Mouse (Mus musculus): ENCODE measurements around the gene Aebp1.
"Not testable (repeated sequence)": the region's sequence is repeated elsewhere in the genome, so short reads cannot be mapped to it uniquely, and the experiment has no call there.

Gene Aebp1

DNA sequence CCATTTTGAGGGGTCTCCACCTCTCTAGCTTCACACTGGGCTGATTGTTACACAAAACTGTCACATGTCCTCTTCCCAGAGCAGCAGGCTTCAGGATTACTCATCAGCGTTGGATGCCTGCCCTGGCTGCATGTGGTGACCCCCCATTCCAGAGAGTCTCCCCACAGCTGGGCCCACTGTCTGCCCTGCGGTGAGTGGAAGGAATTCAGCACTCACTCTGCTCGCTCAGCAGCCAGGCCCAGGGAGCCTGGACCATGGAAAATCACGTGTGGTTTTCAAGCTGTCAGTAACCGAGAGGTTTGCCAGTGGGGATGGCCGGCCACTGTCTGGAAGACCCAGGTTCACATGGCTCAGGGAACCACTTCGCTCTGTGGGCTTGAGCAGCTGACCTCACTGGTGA, 5.8 kb upstream of the Aebp1 start:
- DNase-seq (ENCODE audit: low spot score): no peak

- no peak for DNase-seq (ENCODE audit: low spot score)
These were observed 5.1 kb upstream of the Aebp1 start for GRCm38 (mm10) chr11:5856479-5857130.

- DNase-seq (ENCODE audit: low spot score): no peak
These were observed 3.0 kb upstream of the Aebp1 start for GRCm38 (mm10) chr11:5858723-5859122.

DNA sequence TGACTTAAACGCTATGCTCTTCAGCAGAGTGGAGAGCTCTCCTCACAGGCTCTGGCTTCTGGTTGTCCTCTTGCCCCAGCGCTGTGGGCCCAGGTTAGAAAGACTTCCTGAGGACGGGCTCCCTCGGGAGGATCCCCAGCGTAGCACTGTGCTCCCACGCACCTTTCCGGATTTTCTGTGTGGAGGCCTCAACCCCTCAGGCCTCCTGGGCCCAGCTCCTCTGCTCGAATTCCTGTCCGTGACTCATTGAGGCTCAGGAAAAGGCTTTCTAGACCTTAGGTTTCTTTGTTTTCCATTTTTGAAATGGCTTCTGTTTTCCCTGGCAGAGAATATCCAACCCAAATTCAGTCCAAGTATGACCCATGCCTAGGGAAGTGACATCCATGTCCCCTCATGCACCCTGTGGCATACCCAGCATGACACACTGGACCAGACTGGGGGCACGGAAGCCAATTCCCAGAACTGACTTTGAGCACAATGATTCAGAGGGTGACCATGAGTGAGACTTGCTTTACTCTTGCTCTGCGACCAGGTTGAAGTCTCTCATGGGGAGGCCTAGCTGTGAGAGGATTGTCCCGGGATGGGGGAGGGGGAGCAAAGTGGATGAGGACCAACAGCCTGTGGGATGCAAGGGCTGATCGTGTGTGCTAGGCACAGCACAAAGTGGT, 1.7 kb upstream of the Aebp1 start:
- no peak for DNase-seq (ENCODE audit: low spot score)

DNA sequence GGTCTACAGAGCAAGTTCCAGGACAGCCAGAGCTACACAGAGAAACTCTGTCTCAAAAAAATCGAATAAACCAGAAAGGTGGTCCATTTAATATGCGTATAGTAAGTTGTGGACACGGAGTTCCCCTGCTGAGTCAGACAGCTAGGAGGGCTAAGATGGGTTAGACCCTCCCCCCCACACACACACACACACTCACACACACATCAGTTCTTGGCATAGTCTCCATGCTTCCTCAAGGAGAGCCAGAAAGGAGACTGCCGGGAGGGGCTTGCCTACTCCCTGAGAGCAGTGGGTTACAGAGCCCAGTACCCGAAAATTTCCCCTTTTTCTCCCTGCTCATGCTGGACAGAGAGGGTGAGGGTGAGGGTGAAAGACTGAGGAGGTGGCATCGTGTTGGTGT, 1.1 kb upstream of the Aebp1 start:
- DNase-seq (ENCODE audit: low spot score): no peak

- no peak for DNase-seq (ENCODE audit: low spot score)
These were observed 803 bp downstream of the Aebp1 start for GRCm38 (mm10) chr11:5862394-5863105.

- DNase-seq (ENCODE audit: low spot score): no peak
These were observed 5.4 kb downstream of the Aebp1 start for GRCm38 (mm10) chr11:5867196-5867595.

DNA sequence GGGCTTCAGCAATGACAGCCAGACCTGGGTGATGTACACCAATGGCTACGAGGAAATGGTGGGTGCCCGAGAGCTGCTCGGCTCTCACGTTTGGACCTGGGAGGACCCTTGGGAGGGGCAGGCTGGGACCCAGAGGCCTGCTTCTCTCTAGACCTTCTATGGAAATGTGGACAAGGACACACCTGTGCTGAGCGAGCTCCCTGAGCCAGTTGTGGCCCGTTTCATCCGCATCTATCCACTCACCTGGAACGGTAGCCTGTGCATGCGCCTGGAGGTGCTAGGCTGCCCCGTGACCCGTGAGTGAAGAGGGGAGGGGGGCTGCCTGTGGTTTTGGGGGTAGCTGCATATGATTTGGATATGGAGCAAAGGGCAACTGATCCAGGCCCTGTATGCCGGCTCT, 6.6 kb downstream of the Aebp1 start:
- DNase-seq (ENCODE audit: low spot score): no peak

- DNase-seq (ENCODE audit: low spot score): no peak
These were observed 7.6 kb downstream of the Aebp1 start for GRCm38 (mm10) chr11:5869331-5869730.

DNA sequence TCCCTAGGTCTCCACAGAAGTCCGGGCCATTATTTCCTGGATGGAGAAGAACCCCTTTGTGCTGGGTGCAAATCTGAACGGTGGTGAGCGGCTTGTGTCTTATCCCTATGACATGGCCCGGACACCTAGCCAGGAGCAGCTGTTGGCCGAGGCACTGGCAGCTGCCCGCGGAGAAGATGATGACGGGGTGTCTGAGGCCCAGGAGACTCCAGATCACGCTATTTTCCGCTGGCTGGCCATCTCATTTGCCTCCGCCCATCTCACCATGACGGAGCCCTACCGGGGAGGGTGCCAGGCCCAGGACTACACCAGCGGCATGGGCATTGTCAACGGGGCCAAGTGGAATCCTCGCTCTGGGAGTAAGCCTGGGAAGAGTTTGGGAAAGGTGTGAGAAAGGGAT, 8.3 kb downstream of the Aebp1 start:
- DNase-seq (ENCODE audit: low spot score): no peak

- DNase-seq (ENCODE audit: low spot score): no peak
These were observed 11.0 kb downstream of the Aebp1 start for GRCm38 (mm10) chr11:5872707-5873106.

DNA sequence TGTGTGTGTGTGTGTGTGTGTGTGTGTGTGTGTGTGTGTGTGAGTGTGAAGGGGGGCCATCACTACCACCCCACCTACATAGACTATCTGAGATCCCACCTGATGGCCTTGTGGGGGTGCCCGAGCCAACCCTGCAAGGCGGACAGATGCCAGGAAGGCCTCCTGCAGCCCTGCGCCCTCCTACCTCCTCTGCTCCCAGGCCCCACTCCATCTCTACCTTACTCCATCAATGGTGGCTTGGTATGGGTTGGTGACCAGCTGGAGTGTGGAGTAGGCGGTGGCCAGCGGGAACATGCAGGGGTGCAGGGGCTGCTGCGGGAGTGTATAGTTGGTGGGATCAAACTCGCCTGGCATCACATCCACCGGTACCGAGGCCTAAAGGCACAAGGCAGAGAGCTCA, 11.4 kb downstream of the Aebp1 start:
- DNase-seq (ENCODE audit: low spot score): no peak

DNA sequence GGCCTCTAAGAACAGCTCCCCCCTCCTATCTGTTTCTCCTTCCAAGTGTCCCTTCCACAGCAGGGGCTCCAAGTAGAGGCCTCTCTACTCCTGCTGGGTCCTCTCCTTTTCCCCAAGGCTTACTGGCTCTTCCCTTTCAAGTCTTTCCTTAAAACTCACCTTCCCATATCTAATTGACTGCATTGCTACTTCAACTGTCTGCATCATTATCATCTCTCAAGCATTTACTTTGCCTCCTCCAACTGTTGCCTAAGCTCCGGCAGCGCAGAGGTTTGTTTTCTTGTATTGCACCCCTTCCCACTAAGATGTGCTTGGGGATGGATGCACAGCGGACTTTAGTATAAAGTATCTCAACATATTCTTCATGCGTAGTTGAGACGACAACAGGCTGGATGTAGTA, 15.7 kb downstream of the Aebp1 start:
- DNase-seq (ENCODE audit: low spot score): no peak

DNA sequence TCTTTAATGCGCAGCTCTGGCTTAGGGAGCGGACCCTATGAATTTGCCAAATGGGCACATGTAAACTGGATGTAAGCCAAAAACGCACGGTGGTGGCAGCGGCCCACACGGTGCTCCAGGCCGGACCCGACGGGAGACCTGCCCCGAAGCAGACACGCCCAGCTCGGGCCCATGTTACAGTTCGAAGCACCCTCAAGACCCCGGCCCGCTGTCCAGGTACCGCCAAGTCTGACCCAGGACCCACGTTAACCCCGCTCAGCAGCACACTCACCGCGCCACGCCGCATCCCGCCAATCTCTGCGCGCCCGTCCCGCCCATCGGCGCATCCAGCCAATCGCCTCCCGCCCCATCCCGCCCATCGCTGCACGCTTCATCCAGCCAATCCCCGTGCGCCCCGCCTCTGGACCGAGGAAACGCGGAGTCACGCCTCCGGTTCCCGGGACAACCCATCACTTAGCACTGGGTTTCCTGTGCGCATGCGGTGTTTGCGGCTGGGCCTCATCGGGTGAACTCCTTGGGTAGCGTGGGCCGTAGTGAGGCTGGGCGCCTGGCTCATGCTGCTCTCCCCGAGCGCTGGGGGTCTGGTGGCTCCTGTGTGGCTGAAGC, 16.3 kb downstream of the Aebp1 start, which contains the start of gene Pold2:
TSS of gene Pold2 (minus strand) at position 372 of the 606 bp plus-strand sequence.
- DNase-seq (ENCODE audit: low spot score): peak; percentile 82

- DNase-seq (ENCODE audit: low spot score): no peak
These were observed 16.9 kb downstream of the Aebp1 start for GRCm38 (mm10) chr11:5878661-5879060.

DNA sequence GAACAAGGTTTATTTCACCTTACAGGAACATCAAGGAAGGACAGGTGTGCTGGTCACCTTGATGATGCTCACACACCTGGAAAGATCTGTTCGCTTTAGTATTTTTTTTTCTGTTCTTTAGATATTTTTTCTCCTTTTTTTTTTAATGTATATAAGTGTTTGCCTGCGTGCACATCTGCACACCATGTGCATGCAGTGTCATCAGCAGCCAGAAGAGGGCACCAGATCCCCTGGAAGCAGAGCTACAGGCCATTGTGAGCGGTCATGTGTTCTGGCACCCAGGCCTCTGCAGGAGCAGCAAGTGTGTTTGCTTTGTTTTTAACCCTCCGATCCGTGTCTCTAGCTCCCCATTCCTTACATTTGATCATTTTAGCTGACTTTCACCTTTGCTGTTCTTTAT, 18.2 kb downstream of the Aebp1 start:
- no peak for DNase-seq (ENCODE audit: low spot score)

DNA sequence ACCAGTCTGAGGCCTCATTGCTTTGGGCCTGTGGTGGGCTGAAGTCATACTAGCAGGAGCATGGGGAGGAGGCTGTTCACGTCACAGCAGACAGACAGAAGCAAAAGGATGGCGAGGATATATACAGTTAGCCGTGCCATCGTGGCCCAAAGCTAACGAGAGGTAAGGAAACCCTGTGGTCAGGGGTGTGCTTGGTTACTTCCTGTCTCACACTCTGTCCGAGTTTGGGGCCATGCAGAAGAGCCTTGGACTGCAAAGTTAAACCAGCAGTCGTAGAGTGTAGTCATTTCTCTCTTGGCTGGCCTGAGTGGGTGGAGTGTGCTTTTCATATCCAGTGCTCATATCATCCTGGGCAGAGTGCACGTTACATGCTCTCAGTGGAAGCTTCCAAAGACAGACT, 20.8 kb downstream of the Aebp1 start:
- DNase-seq (ENCODE audit: low spot score): no peak

DNA sequence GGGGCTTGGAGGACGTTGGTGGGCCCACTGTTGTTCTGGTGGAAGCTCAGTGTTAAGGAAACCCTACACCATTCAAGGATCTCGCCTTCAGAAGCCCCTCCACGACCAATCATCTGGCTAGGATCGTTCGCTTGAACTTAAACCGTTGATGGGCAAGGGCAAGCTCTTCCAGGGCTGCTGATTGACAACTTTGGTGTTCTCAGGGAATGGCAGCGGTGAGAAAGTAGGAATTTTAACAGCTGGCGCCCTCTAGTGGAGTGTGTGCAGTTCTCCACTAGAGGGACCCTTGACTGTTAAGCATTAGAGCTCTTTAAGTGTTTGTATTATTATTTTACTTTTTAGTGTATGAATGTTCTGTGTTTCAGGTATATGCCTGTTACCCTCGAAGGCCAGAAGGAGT, 24.4 kb downstream of the Aebp1 start:
- DNase-seq (ENCODE audit: low spot score): no peak

DNA sequence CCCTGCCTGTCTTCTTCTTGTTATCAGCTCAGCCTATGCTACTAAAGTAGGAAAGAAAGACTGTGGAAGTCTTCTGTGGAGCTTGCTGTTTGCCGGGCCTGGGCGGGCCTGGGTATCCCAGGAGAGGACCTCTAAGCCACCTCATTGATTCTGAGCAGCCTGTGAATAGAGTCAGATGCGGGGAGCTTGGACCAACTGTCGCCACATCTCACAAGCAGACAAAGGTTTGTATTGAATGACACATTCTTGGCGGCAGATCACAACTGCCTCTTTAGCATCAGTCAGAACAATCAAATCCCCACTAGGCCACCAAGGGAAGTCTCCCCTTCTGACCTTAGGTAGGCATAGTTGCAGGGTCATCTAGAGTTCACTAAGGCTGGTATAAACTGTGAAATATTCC, 25.5 kb downstream of the Aebp1 start:
- DNase-seq (ENCODE audit: low spot score): no peak

DNA sequence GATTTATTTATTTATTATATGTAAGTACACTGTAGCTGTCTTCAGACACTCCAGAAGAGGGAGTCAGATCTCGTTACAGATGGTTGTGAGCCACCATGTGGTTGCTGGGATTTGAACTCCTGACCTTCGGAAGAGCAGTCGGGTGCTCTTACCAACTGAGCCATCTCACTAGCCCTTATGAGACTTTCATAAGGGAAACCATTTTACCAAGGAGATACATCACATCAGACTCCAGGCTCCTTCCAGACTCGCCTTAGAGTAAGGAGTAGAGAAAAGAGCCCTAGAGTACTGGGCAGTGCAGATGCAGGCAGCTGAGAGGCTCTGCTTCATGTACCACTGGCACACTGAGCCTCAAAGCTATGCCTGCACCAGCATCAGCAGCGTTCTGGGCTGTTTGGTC, 26.8 kb downstream of the Aebp1 start:
- DNase-seq (ENCODE audit: low spot score): not testable (repeated sequence)

DNA sequence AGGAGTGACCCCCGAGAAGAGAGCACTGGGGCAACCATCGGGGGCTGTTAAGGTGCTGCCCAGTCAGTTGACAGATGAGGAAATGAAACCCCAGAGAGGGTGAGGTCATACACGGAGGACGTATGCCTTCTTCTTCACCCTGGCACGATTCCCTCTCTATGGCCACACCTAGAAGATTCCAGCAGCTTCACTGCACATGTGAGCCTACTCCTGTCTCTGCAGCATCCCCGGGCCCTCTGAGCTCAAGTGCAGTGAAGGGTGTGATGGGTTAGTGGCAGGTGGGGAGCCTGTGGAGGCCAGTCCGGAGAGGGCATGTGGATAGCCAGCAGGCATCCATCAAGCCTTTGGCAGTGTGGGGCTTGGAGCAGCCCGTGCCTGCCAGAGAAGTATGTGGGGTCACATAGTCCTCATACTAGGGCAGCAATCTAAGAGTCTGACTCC, 30.4 kb downstream of the Aebp1 start:
- no peak for DNase-seq (ENCODE audit: low spot score)

- no peak for DNase-seq (ENCODE audit: low spot score)
These were observed 31.1 kb downstream of the Aebp1 start for GRCm38 (mm10) chr11:5892810-5893368.

- DNase-seq (ENCODE audit: low spot score): no peak
These were observed 32.1 kb downstream of the Aebp1 start for GRCm38 (mm10) chr11:5893807-5894206.
